Mouse (Mus musculus) cortical plate, adult 2 months (tissue): Measurements from ENCODE around the gene Spata25.

Experiments used
- CTCF ChIP-seq: fragments of 200-500 bp; IDR thresholded peaks from 2 replicates; pipeline ENCODE4 v1.5.1; 2011; ENCODE audit warnings: mild to moderate bottlenecking, control low read depth, low read length; ENCODE audit not compliant: insufficient read depth; ENCODE audit errors: extremely low read depth
- POLR2A ChIP-seq: fragments of 200-500 bp; IDR thresholded peaks from 2 replicates; pipeline ENCODE4 v1.6.1; 2011; ENCODE audit warnings: mild to moderate bottlenecking, low read length, control low read depth; ENCODE audit not compliant: insufficient read depth; ENCODE audit errors: extremely low read depth

DNA sequence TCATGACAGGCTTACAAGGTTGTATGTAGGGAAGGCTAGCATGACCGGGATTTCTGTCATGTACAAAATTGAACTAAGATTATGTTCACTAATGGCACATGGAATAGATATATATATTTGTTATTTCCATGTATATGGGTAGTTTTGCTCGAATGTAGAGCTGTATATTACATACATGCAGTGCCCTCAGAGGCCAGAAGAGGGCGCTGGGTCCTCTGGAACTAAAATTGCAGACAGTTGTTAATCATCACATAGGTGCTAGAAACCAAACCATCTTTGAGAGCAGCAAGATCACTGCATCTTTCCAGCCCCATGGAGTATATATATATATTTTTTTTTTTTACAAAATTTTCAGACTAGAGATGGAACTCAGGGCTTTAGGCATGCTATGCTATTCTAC is 17.4 kb upstream of the Spata25 start:
- TF ChIP-seq CTCF (no peak), POLR2A (no peak)
